Comparison of ENCODE assay signal across 14 mouse cellular contexts in the genomic region with DNA sequence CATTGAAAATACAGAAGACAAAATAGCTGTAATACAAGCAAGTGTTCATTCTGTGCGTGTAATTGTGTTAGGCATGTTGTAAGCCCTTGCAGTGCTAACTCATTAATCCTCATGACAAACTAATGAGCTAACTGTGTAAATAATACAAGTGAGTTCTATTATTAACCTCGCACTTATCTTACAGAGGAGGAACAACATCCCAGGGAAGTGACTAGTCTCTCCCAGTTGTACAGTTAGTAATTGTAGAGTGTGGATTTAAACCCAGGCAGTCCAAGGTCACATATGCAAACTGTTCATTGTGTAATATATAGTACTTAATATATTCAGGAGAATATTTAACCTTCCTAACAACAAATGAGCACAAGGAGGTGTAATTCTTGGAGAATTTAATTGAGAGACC.
"Had no signal": no experiment of that assay in that cellular context is flagged by ENCODE, and none has a peak within 500 bp of the region (broad histone marks: within the 10 kb centered on the region; RNA-seq: fewer than 3 reads in every experiment).

No protein-coding gene starts in this region.

- ATAC-seq: liver, embryonic 12.5 days; midbrain, embryonic 15.5 days had no signal

- H3K9me3 ChIP-seq: limb, embryonic 15.5 days; liver, embryonic 12.5 days; midbrain, embryonic 15.5 days had no signal

- H3K4me3 ChIP-seq: left cerebral cortex, adult 2 months; limb, embryonic 15.5 days; liver, embryonic 12.5 days; megakaryocyte, embryonic 14.5 days; midbrain, embryonic 15.5 days had no signal

- H3K4me2 ChIP-seq: limb, embryonic 15.5 days; liver, embryonic 12.5 days; lung, embryonic 14.5 days; midbrain, embryonic 11.5 days; midbrain, embryonic 15.5 days had no signal

- H3K27ac ChIP-seq: left cerebral cortex, adult 2 months; limb, embryonic 15.5 days; liver, embryonic 12.5 days; midbrain, embryonic 15.5 days had no signal

- H3K36me3 ChIP-seq: limb, embryonic 15.5 days; liver, embryonic 12.5 days; midbrain, embryonic 15.5 days had no signal

- H3K9ac ChIP-seq: limb, embryonic 15.5 days; liver, embryonic 12.5 days; lung, embryonic 14.5 days; midbrain, embryonic 15.5 days had no signal

- DNase-seq: kidney, adult 18-20 months; kidney, postnatal 25 days; lung, embryonic 14.5 days; lung, postnatal 10 days; lung, postnatal 4 days; right cerebral cortex, postnatal 14 days; thymus, adult 2 months; thymus, postnatal 25 days had no signal

- H3K27me3 ChIP-seq: limb, embryonic 15.5 days; liver, embryonic 12.5 days; megakaryocyte, embryonic 14.5 days; midbrain, embryonic 15.5 days had no signal

- H3K4me1 ChIP-seq: limb, embryonic 15.5 days; liver, embryonic 12.5 days; megakaryocyte, embryonic 14.5 days; midbrain, embryonic 15.5 days had no signal
